Mouse (Mus musculus) heart, embryonic 14.5 days (tissue): ENCODE measurements around the gene Kras. TPM values are rescaled to one million over a fixed set of nuclear protein-coding genes. Genes with fewer than 3 reads are reported as not detected.

Source experiments
- ATAC-seq: fragments of 200-750 bp; cut with Nextera tagmentation; 2 replicates; pipeline ENCODE4 v1.8.0; 2017; ENCODE audit warnings: low read depth, moderate TSS enrichment; ENCODE audit not compliant: insufficient number of reproducible peaks, insufficient read depth, low FRiP score
- H3K27ac ChIP-seq, 2 experiments: fragments of 200-500 bp in 1 of 2; fragments of 300-500 bp in 1 of 2; sonication (generic) in 1 of 2; replicated peaks in 1 of 2; 2 replicates each; pipeline ENCODE4 v1.5.1; 2012 to 2014; ENCODE audit warnings: low read depth in 2 of 2, low read length in 2 of 2, control low read depth in 1 of 2, mild to moderate bottlenecking in 1 of 2, mixed read lengths in 1 of 2; ENCODE audit not compliant: control insufficient read depth in 1 of 2, insufficient read depth in 1 of 2
- H3K27me3 ChIP-seq: fragments of 300-500 bp; sonication (generic); 2 replicates; pipeline ENCODE4 v1.6.1; 2014; ENCODE audit warnings: mild to moderate bottlenecking, low read length, control low read depth; ENCODE audit not compliant: control insufficient read depth, insufficient read depth
- H3K36me3 ChIP-seq: fragments of 300-500 bp; sonication (generic); 2 replicates; pipeline ENCODE4 v1.6.1; 2014; ENCODE audit warnings: mild to moderate bottlenecking, control low read depth, low read length, mixed read lengths; ENCODE audit not compliant: control insufficient read depth, insufficient read depth
- H3K4me1 ChIP-seq, 2 experiments: fragments of 200-500 bp in 1 of 2; fragments of 300-500 bp in 1 of 2; sonication (generic) in 1 of 2; 2 replicates each; pipeline ENCODE4 v1.6.1; 2012 to 2014; ENCODE audit warnings: low read length in 2 of 2, control low read depth in 1 of 2, mixed read lengths in 1 of 2; ENCODE audit not compliant: control insufficient read depth in 2 of 2, insufficient read depth in 2 of 2
- H3K4me2 ChIP-seq: fragments of 300-500 bp; sonication (generic); 2 replicates; pipeline ENCODE4 v1.6.1; 2014; ENCODE audit warnings: mild to moderate bottlenecking, low read length
- H3K4me3 ChIP-seq, 2 experiments: fragments of 200-500 bp in 1 of 2; fragments of 300-500 bp in 1 of 2; sonication (generic) in 1 of 2; 2 replicates each; pipeline ENCODE4 v1.5.1; 2012 to 2014; ENCODE audit warnings: low read length in 2 of 2, mild to moderate bottlenecking in 2 of 2, control low read depth in 1 of 2, low read depth in 1 of 2, moderate library complexity in 1 of 2; ENCODE audit not compliant: control insufficient read depth in 1 of 2, insufficient read depth in 1 of 2
- H3K9ac ChIP-seq: fragments of 300-500 bp; sonication (generic); 2 replicates; pipeline ENCODE4 v1.6.1; 2014; ENCODE audit warnings: mild to moderate bottlenecking, low read length
- H3K9me3 ChIP-seq: fragments of 300-500 bp; sonication (generic); 2 replicates; pipeline ENCODE4 v1.6.1; 2016; ENCODE audit warnings: low read length, control low read depth; ENCODE audit not compliant: control insufficient read depth
- WGBS: fragments of 180-500 bp; shearing (Covaris S2); extraction: QIAGEN DNeasy Blood & Tissue Kit; methylation state at CpG from one replicate; pipeline ENCODE4 v1.1.7; 2014; 5-methylcytosine and 5-hydroxymethylcytosine counted together
- polyA plus RNA-seq: library from polyadenylated mRNA; unstranded; fragments of >200 nt; fragmentation: Nextera tagmentation; extraction: Ambion mirVana; gene quantifications from 2 replicates; pipeline ENCODE4 v1.2.1, GENCODE M21; 2014

Kras gene
- polyA plus RNA-seq, 1 experiment from 2014 or later: 46.3 TPM

- no peaks in the 10 kb centered on the region for H3K9me3 ChIP-seq
- no peak for ATAC-seq
- no peak overlapping the region for H3K4me2 ChIP-seq
- no peak overlapping the region for H3K9ac ChIP-seq
- 80% methylated on average over 5 of the region's 5 CpGs for WGBS
- peaks cover 21% of the 10 kb centered on the region for H3K36me3 ChIP-seq
- H3K27me3 ChIP-seq: peaks cover 10% of the 10 kb centered on the region
- peaks cover 0 to 11% of the 10 kb centered on the region in 2 experiments; a peak in 3 of 4 replicates for H3K4me1 ChIP-seq
- no peak overlapping the region for H3K4me3 ChIP-seq
- no peak overlapping the region for H3K27ac ChIP-seq
Measured at GRCm38 (mm10) chr6:145246841-145247240, 3.2 kb downstream of the Kras start.

GRCm38 (mm10) chr6:145242521-145242920, 7.5 kb downstream of the Kras start:
- 19% methylated on average over 1 of the region's 1 CpGs for WGBS
- Histone ChIP-seq H3K27me3 (no peaks in the 10 kb centered on the region), H3K4me2 (no peak overlapping the region), H3K4me3 (no peak overlapping the region), H3K36me3 (peaks cover 36% of the 10 kb centered on the region), H3K9me3 (no peaks in the 10 kb centered on the region), H3K9ac (no peak overlapping the region), H3K27ac (no peak overlapping the region), H3K4me1 (no peaks in the 10 kb centered on the region; a peak in 1 of 4 replicates)
- ATAC-seq: no peak

- no peak overlapping the region for H3K9ac ChIP-seq
- ATAC-seq: no peak
- no peak overlapping the region for H3K27ac ChIP-seq
- H3K36me3 ChIP-seq: peaks cover 32% of the 10 kb centered on the region
- no peak overlapping the region for H3K4me2 ChIP-seq
- no peaks in the 10 kb centered on the region; a peak in 1 of 4 replicates for H3K4me1 ChIP-seq
- WGBS: 76% methylated on average over 6 of the region's 6 CpGs
- H3K27me3 ChIP-seq: no peaks in the 10 kb centered on the region
- no peak overlapping the region for H3K4me3 ChIP-seq
- no peaks in the 10 kb centered on the region for H3K9me3 ChIP-seq
Measured at GRCm38 (mm10) chr6:145240285-145240684, 9.8 kb downstream of the Kras start.

- no peak overlapping the region for H3K4me2 ChIP-seq
- WGBS: 66% methylated on average over 4 of the region's 4 CpGs
- no peaks in the 10 kb centered on the region; a peak in 1 of 4 replicates for H3K4me1 ChIP-seq
- no peak overlapping the region for H3K27ac ChIP-seq
- no peak overlapping the region for H3K4me3 ChIP-seq
- no peak overlapping the region for H3K9ac ChIP-seq
- ATAC-seq: no peak
- H3K27me3 ChIP-seq: no peaks in the 10 kb centered on the region
- no peaks in the 10 kb centered on the region for H3K9me3 ChIP-seq
- peaks cover 32% of the 10 kb centered on the region for H3K36me3 ChIP-seq
Measured at GRCm38 (mm10) chr6:145237148-145237547, 12.9 kb downstream of the Kras start.

GRCm38 (mm10) chr6:145235367-145235766, 14.7 kb downstream of the Kras start:
- ATAC-seq: no peak
- WGBS: 74% methylated on average over 6 of the region's 6 CpGs
- Histone ChIP-seq H3K4me3 (no peak overlapping the region), H3K4me2 (no peak overlapping the region), H3K27ac (no peak overlapping the region), H3K27me3 (no peaks in the 10 kb centered on the region), H3K9ac (no peak overlapping the region), H3K36me3 (peaks cover 34% of the 10 kb centered on the region), H3K9me3 (no peaks in the 10 kb centered on the region), H3K4me1 (no peaks in the 10 kb centered on the region; a peak in 1 of 4 replicates)

- 94% methylated on average over 1 of the region's 1 CpGs for whole genome bisulfite sequencing
- ATAC-seq: no peak
- Histone ChIP-seq H3K9me3 (no peaks in the 10 kb centered on the region), H3K4me2 (no peak overlapping the region), H3K4me1 (no peaks in the 10 kb centered on the region; a peak in 1 of 4 replicates), H3K4me3 (no peak overlapping the region), H3K9ac (no peak overlapping the region), H3K27ac (no peak overlapping the region), H3K27me3 (no peaks in the 10 kb centered on the region), H3K36me3 (peaks cover 40% of the 10 kb centered on the region)
Measured at GRCm38 (mm10) chr6:145234391-145234790, 15.6 kb downstream of the Kras start.

GRCm38 (mm10) chr6:145226296-145226695, 23.7 kb downstream of the Kras start:
- Histone ChIP-seq H3K4me2 (no peak overlapping the region), H3K27me3 (no peaks in the 10 kb centered on the region), H3K4me3 (no peak overlapping the region), H3K9ac (no peak overlapping the region), H3K36me3 (peaks cover 44% of the 10 kb centered on the region), H3K27ac (no peak overlapping the region), H3K4me1 (no peaks in the 10 kb centered on the region), H3K9me3 (no peaks in the 10 kb centered on the region)
- 75% methylated on average over 3 of the region's 3 CpGs for WGBS
- ATAC-seq: no peak

GRCm38 (mm10) chr6:145224246-145224645, 25.8 kb downstream of the Kras start:
- Histone ChIP-seq H3K9ac (no peak overlapping the region), H3K4me1 (no peaks in the 10 kb centered on the region), H3K27ac (no peak overlapping the region), H3K27me3 (no peaks in the 10 kb centered on the region), H3K9me3 (no peaks in the 10 kb centered on the region), H3K4me3 (no peak overlapping the region), H3K4me2 (no peak overlapping the region), H3K36me3 (peaks cover 42% of the 10 kb centered on the region)
- 90% methylated on average over 6 of the region's 6 CpGs for WGBS
- no peak for ATAC-seq
